ENCODE assay signal across 17 mouse cellular contexts in genomic region chr17:10357348-10357747, GRCm38 (mm10). TPM values are rescaled to one million over a fixed set of nuclear protein-coding genes. Genes with fewer than 3 reads are reported as not detected.
A peak's percentile ranks its signal among the peaks of the same experiment; 100 is the strongest.
DNase-seq lines count a peak whose midpoint lies in the region; ATAC-seq lines count a peak whose summit lies in the region.
"Had no signal": no experiment of that assay in that cellular context is flagged by ENCODE, and none has a peak within 500 bp of the region (broad histone marks: within the 10 kb centered on the region; RNA-seq: fewer than 3 reads in every experiment).

No protein-coding gene starts in this region.

- no peak overlapping the region for H3K9ac ChIP-seq in forebrain, embryonic 16.5 days (replicated peaks; ENCODE audit: low read depth, low read length)
- H3K9ac ChIP-seq in midbrain, embryonic 16.5 days (ENCODE audit: low read depth, low read length) = no peak overlapping the region
- H3K9ac ChIP-seq: liver, embryonic 12.5 days; lung, embryonic 14.5 days; neural tube, embryonic 12.5 days had no signal

- no peaks in the 10 kb centered on the region for H3K9me3 ChIP-seq in forebrain, embryonic 16.5 days (ENCODE audit: control insufficient read depth, low read length)
- no peaks in the 10 kb centered on the region for H3K9me3 ChIP-seq in midbrain, embryonic 16.5 days (replicated peaks; ENCODE audit: control insufficient read depth, low read length, poor library complexity, severe bottlenecking)
- H3K9me3 ChIP-seq: G1E; limb, embryonic 10.5 days; liver, embryonic 12.5 days had no signal

- WGBS in forebrain, embryonic 16.5 days = 46% methylated on average over 12 of the region's 12 CpGs
- 26% methylated on average over 12 of the region's 12 CpGs for WGBS in midbrain, embryonic 16.5 days

- no peak for DNase-seq in frontal cortex, postnatal 36 days (ENCODE audit: low spot score in 2 of 2)
- peak; percentile 77 for DNase-seq in Muller cell, postnatal 12 days (ENCODE audit: inconsistent ontology term)
- DNase-seq in left cerebral cortex, adult 9 months (ENCODE audit: low spot score in 2 of 2) = no peak
- DNase-seq: cerebellum, adult 18-20 months; heart, postnatal 4 days; kidney, postnatal 4 days; lung, embryonic 14.5 days; lung, postnatal 4 days; thymus, postnatal 4 days had no signal

- H3K4me2 ChIP-seq in forebrain, embryonic 16.5 days (ENCODE audit: low read length) = no peak overlapping the region
- peak overlapping the region; percentile 41 for H3K4me2 ChIP-seq in midbrain, embryonic 16.5 days (ENCODE audit: low read length)
- H3K4me2 ChIP-seq: liver, embryonic 12.5 days; lung, embryonic 14.5 days; neural tube, embryonic 12.5 days had no signal

- peak; percentile 44; the same call in 1 of the 2 replicates for ATAC-seq in frontal cortex, adult (ENCODE audit: low TSS enrichment)
- ATAC-seq in forebrain, embryonic 16.5 days = peak; percentile 58; the same call in 1 of the 2 replicates
- ATAC-seq in midbrain, embryonic 16.5 days = no peak
- ATAC-seq in inflammation-experienced regulatory T-cells, adult 6 months = no peak
- ATAC-seq: liver, embryonic 12.5 days had no signal

- H3K36me3 ChIP-seq in forebrain, embryonic 16.5 days (ENCODE audit: control insufficient read depth, insufficient read depth) = no peaks in the 10 kb centered on the region
- H3K36me3 ChIP-seq in midbrain, embryonic 16.5 days (ENCODE audit: control insufficient read depth, insufficient read depth, low read length) = no peaks in the 10 kb centered on the region
- H3K36me3 ChIP-seq: G1E; limb, embryonic 10.5 days; liver, embryonic 12.5 days; neural tube, embryonic 12.5 days had no signal

- no peak overlapping the region for H3K4me3 ChIP-seq in forebrain, embryonic 16.5 days (replicated peaks; ENCODE audit: low read length)
- H3K4me3 ChIP-seq in midbrain, embryonic 16.5 days (ENCODE audit: low read depth, low read length) = no peak overlapping the region
- H3K4me3 ChIP-seq: limb, embryonic 10.5 days; liver, embryonic 12.5 days; neural tube, embryonic 12.5 days had no signal

- H3K27ac ChIP-seq in forebrain, embryonic 16.5 days (ENCODE audit: low read length) = no peak overlapping the region
- H3K27ac ChIP-seq in midbrain, embryonic 16.5 days (ENCODE audit: low read length) = no peak overlapping the region
- H3K27ac ChIP-seq: limb, embryonic 10.5 days; liver, embryonic 12.5 days; neural tube, embryonic 12.5 days had no signal

- no peaks in the 10 kb centered on the region for H3K27me3 ChIP-seq in forebrain, embryonic 16.5 days (replicated peaks; ENCODE audit: control insufficient read depth, insufficient read depth, low read length)
- H3K27me3 ChIP-seq in midbrain, embryonic 16.5 days (ENCODE audit: control insufficient read depth, insufficient read depth, low read depth, low read length) = no peaks in the 10 kb centered on the region
- H3K27me3 ChIP-seq: neural tube, embryonic 12.5 days had no signal

- 0 out of 2 replicates have a peak, but pooled peaks cover 5% of the 10 kb centered on the region for H3K4me1 ChIP-seq in forebrain, embryonic 16.5 days (replicated peaks; ENCODE audit: control insufficient read depth, insufficient read depth, low read length)
- H3K4me1 ChIP-seq in midbrain, embryonic 16.5 days (ENCODE audit: control insufficient read depth, insufficient read depth, low read length) = peaks cover 6% of the 10 kb centered on the region; the same call in 1 of the 2 replicates

RNA-seq across cellular contexts. Expression of gene Qk, which starts 37.7 kb away (rescaled TPM):
- polyA plus RNA-seq in forebrain, embryonic 16.5 days (2015; fragmentation: Nextera tagmentation; extraction: Ambion mirVana) = 37.6 and 43.6 TPM in 2 replicates
- polyA plus RNA-seq in midbrain, embryonic 16.5 days (2015; fragmentation: Nextera tagmentation; extraction: Ambion mirVana) = 36.7 and 41.2 TPM in 2 replicates
- polyA plus RNA-seq in inflammation-experienced regulatory T-cells, adult 6 months (2017; shearing (Covaris generic)) = 10 to 100 TPM in 2 of 3 experiments, 1 to 10 TPM in 1; 9.6 to 17.0 (median 15.1) TPM

Comparison
In these comparisons a context has a peak if more than half of its experiments do, and no peak if none do; other contexts are left out.
1. ATAC-seq: peak in frontal cortex, adult (single experiment) and forebrain, embryonic 16.5 days (single experiment); none in midbrain, embryonic 16.5 days (single experiment) and inflammation-experienced regulatory T-cells, adult 6 months (single experiment).